Mouse (Mus musculus): ENCODE results near the gene Amer2. TPM values are rescaled to one million over a fixed set of nuclear protein-coding genes. Genes with fewer than 3 reads are reported as not detected.

Amer2 gene
- polyA plus RNA-seq, 1 experiment from 2014 or later = 0.34 TPM

- Histone ChIP-seq H3K9me3 (replicated peaks; ENCODE audit: control insufficient read depth, low read length) (no peaks in the 10 kb centered on the region), H3K9ac (ENCODE audit: low read depth, low read length) (no peak overlapping the region), H3K27me3 (ENCODE audit: control insufficient read depth, insufficient read depth, low read depth, low read length) (peaks cover 8% of the 10 kb centered on the region), H3K4me1 (ENCODE audit: control insufficient read depth, low read depth, low read length) (no peaks in the 10 kb centered on the region; the same call in 1 of the 2 replicates), H3K4me2 (ENCODE audit: low read depth, low read length) (no peak overlapping the region), H3K4me3 (ENCODE audit: low read depth, low read length) (no peak overlapping the region), H3K36me3 (ENCODE audit: control insufficient read depth, insufficient read depth) (no peaks in the 10 kb centered on the region), H3K27ac (ENCODE audit: low read length) (no peak overlapping the region)
- WGBS (ENCODE audit: insufficient replicate concordance) = 55% methylated on average over 7 of the region's 7 CpGs
- peak; percentile 20; the same call in 1 of the 2 replicates for ATAC-seq (ENCODE audit: low read depth)
These were observed 11.2 kb downstream of the Amer2 start for GRCm38 (mm10) chr14:60384269-60384668.

GRCm38 (mm10) chr14:60385079-60385643, 12.1 kb downstream of the Amer2 start:
- no peak overlapping the region for H3K9ac ChIP-seq (ENCODE audit: low read depth, low read length)
- no peaks in the 10 kb centered on the region for H3K36me3 ChIP-seq (ENCODE audit: control insufficient read depth, insufficient read depth)
- H3K4me2 ChIP-seq (ENCODE audit: low read depth, low read length) = no peak overlapping the region
- H3K4me1 ChIP-seq (ENCODE audit: control insufficient read depth, low read depth, low read length) = no peaks in the 10 kb centered on the region; the same call in 1 of the 2 replicates
- ATAC-seq (ENCODE audit: low read depth) = no peak
- no peaks in the 10 kb centered on the region for H3K9me3 ChIP-seq (replicated peaks; ENCODE audit: control insufficient read depth, low read length)
- H3K27me3 ChIP-seq (ENCODE audit: control insufficient read depth, insufficient read depth, low read depth, low read length) = no peaks in the 10 kb centered on the region
- no peak overlapping the region for H3K4me3 ChIP-seq (ENCODE audit: low read depth, low read length)
- no peak overlapping the region for H3K27ac ChIP-seq (ENCODE audit: low read length)
- 47% methylated on average over 6 of the region's 6 CpGs for WGBS (ENCODE audit: insufficient replicate concordance)

- no peaks in the 10 kb centered on the region for H3K36me3 ChIP-seq (ENCODE audit: control insufficient read depth, insufficient read depth)
- WGBS (ENCODE audit: insufficient replicate concordance) = 52% methylated on average over 6 of the region's 6 CpGs
- peak; percentile 72 for ATAC-seq (ENCODE audit: low read depth)
- no peak overlapping the region; the same call in none of the 2 replicates for H3K27ac ChIP-seq (ENCODE audit: low read length)
- H3K9me3 ChIP-seq (replicated peaks; ENCODE audit: control insufficient read depth, low read length) = no peaks in the 10 kb centered on the region
- no peaks in the 10 kb centered on the region for H3K27me3 ChIP-seq (ENCODE audit: control insufficient read depth, insufficient read depth, low read depth, low read length)
- H3K9ac ChIP-seq (ENCODE audit: low read depth, low read length) = no peak overlapping the region
- peak overlapping the region; percentile 20; the same call in 1 of the 2 replicates for H3K4me2 ChIP-seq (ENCODE audit: low read depth, low read length)
- peak overlapping the region; percentile 11; the same call in 1 of the 2 replicates for H3K4me3 ChIP-seq (ENCODE audit: low read depth, low read length)
- no peaks in the 10 kb centered on the region; the same call in 1 of the 2 replicates for H3K4me1 ChIP-seq (ENCODE audit: control insufficient read depth, low read depth, low read length)
These were observed 13.8 kb downstream of the Amer2 start for GRCm38 (mm10) chr14:60386591-60387501.

GRCm38 (mm10) chr14:60388332-60388731, 15.3 kb downstream of the Amer2 start:
- H3K36me3 ChIP-seq (ENCODE audit: control insufficient read depth, insufficient read depth) = no peaks in the 10 kb centered on the region
- H3K4me2 ChIP-seq (ENCODE audit: low read depth, low read length) = no peak overlapping the region
- 37% methylated on average over 2 of the region's 2 CpGs for WGBS (ENCODE audit: insufficient replicate concordance)
- H3K9me3 ChIP-seq (replicated peaks; ENCODE audit: control insufficient read depth, low read length) = no peaks in the 10 kb centered on the region
- no peaks in the 10 kb centered on the region for H3K27me3 ChIP-seq (ENCODE audit: control insufficient read depth, insufficient read depth, low read depth, low read length)
- H3K9ac ChIP-seq (ENCODE audit: low read depth, low read length) = no peak overlapping the region
- 0 out of 2 replicates have a peak overlapping the region, but pooled peaks have one; percentile 7 for H3K27ac ChIP-seq (ENCODE audit: low read length)
- no peak overlapping the region for H3K4me3 ChIP-seq (ENCODE audit: low read depth, low read length)
- peak; percentile 72 for ATAC-seq (ENCODE audit: low read depth)
- H3K4me1 ChIP-seq (ENCODE audit: control insufficient read depth, low read depth, low read length) = no peaks in the 10 kb centered on the region; the same call in 1 of the 2 replicates

GRCm38 (mm10) chr14:60392202-60392601, 19.1 kb downstream of the Amer2 start:
- no peaks in the 10 kb centered on the region for H3K27me3 ChIP-seq (ENCODE audit: control insufficient read depth, insufficient read depth, low read depth, low read length)
- no peak overlapping the region for H3K4me3 ChIP-seq (ENCODE audit: low read depth, low read length)
- no peaks in the 10 kb centered on the region; the same call in 1 of the 2 replicates for H3K4me1 ChIP-seq (ENCODE audit: control insufficient read depth, low read depth, low read length)
- no peak overlapping the region for H3K9ac ChIP-seq (ENCODE audit: low read depth, low read length)
- H3K36me3 ChIP-seq (ENCODE audit: control insufficient read depth, insufficient read depth) = no peaks in the 10 kb centered on the region
- H3K27ac ChIP-seq (ENCODE audit: low read length) = no peak overlapping the region
- 51% methylated on average over 2 of the region's 2 CpGs for WGBS (ENCODE audit: insufficient replicate concordance)
- no peak overlapping the region for H3K4me2 ChIP-seq (ENCODE audit: low read depth, low read length)
- ATAC-seq (ENCODE audit: low read depth) = no peak
- H3K9me3 ChIP-seq (replicated peaks; ENCODE audit: control insufficient read depth, low read length) = no peaks in the 10 kb centered on the region

GRCm38 (mm10) chr14:60397321-60397720, 24.3 kb downstream of the Amer2 start:
- ATAC-seq (ENCODE audit: low read depth) = no peak
- 63% methylated on average over 4 of the region's 4 CpGs for WGBS (ENCODE audit: insufficient replicate concordance)
- Histone ChIP-seq H3K9me3 (replicated peaks; ENCODE audit: control insufficient read depth, low read length) (no peaks in the 10 kb centered on the region), H3K27ac (ENCODE audit: low read length) (no peak overlapping the region), H3K4me2 (ENCODE audit: low read depth, low read length) (no peak overlapping the region), H3K4me1 (ENCODE audit: control insufficient read depth, low read depth, low read length) (no peaks in the 10 kb centered on the region; the same call in 1 of the 2 replicates), H3K9ac (ENCODE audit: low read depth, low read length) (no peak overlapping the region), H3K4me3 (ENCODE audit: low read depth, low read length) (no peak overlapping the region), H3K36me3 (ENCODE audit: control insufficient read depth, insufficient read depth) (no peaks in the 10 kb centered on the region), H3K27me3 (ENCODE audit: control insufficient read depth, insufficient read depth, low read depth, low read length) (no peaks in the 10 kb centered on the region)

GRCm38 (mm10) chr14:60398861-60399260, 25.8 kb downstream of the Amer2 start:
- H3K27ac ChIP-seq (ENCODE audit: low read length) = no peak overlapping the region
- no peak for ATAC-seq (ENCODE audit: low read depth)
- H3K36me3 ChIP-seq (ENCODE audit: control insufficient read depth, insufficient read depth) = no peaks in the 10 kb centered on the region
- H3K4me3 ChIP-seq (ENCODE audit: low read depth, low read length) = no peak overlapping the region
- no peaks in the 10 kb centered on the region for H3K27me3 ChIP-seq (ENCODE audit: control insufficient read depth, insufficient read depth, low read depth, low read length)
- H3K9ac ChIP-seq (ENCODE audit: low read depth, low read length) = no peak overlapping the region
- no peak overlapping the region for H3K4me2 ChIP-seq (ENCODE audit: low read depth, low read length)
- no peaks in the 10 kb centered on the region for H3K9me3 ChIP-seq (replicated peaks; ENCODE audit: control insufficient read depth, low read length)
- 50% methylated on average over 7 of the region's 7 CpGs for WGBS (ENCODE audit: insufficient replicate concordance)
- no peaks in the 10 kb centered on the region; the same call in 1 of the 2 replicates for H3K4me1 ChIP-seq (ENCODE audit: control insufficient read depth, low read depth, low read length)

GRCm38 (mm10) chr14:60403228-60403627, 30.2 kb downstream of the Amer2 start:
- Histone ChIP-seq H3K9me3 (replicated peaks; ENCODE audit: control insufficient read depth, low read length) (no peaks in the 10 kb centered on the region), H3K4me2 (ENCODE audit: low read depth, low read length) (no peak overlapping the region), H3K27ac (ENCODE audit: low read length) (no peak overlapping the region), H3K9ac (ENCODE audit: low read depth, low read length) (no peak overlapping the region), H3K27me3 (ENCODE audit: control insufficient read depth, insufficient read depth, low read depth, low read length) (no peaks in the 10 kb centered on the region), H3K4me1 (ENCODE audit: control insufficient read depth, low read depth, low read length) (no peaks in the 10 kb centered on the region; the same call in 1 of the 2 replicates), H3K4me3 (ENCODE audit: low read depth, low read length) (no peak overlapping the region), H3K36me3 (ENCODE audit: control insufficient read depth, insufficient read depth) (no peaks in the 10 kb centered on the region)
- no peak for ATAC-seq (ENCODE audit: low read depth)
- 51% methylated on average over 2 of the region's 2 CpGs for WGBS (ENCODE audit: insufficient replicate concordance)

- no peak for ATAC-seq (ENCODE audit: low read depth)
- Histone ChIP-seq H3K9me3 (replicated peaks; ENCODE audit: control insufficient read depth, low read length) (no peaks in the 10 kb centered on the region), H3K9ac (ENCODE audit: low read depth, low read length) (no peak overlapping the region), H3K4me3 (ENCODE audit: low read depth, low read length) (no peak overlapping the region), H3K27ac (ENCODE audit: low read length) (no peak overlapping the region), H3K36me3 (ENCODE audit: control insufficient read depth, insufficient read depth) (no peaks in the 10 kb centered on the region), H3K4me2 (ENCODE audit: low read depth, low read length) (no peak overlapping the region), H3K27me3 (ENCODE audit: control insufficient read depth, insufficient read depth, low read depth, low read length) (no peaks in the 10 kb centered on the region), H3K4me1 (ENCODE audit: control insufficient read depth, low read depth, low read length) (no peaks in the 10 kb centered on the region)
- 75% methylated on average over 2 of the region's 2 CpGs for WGBS (ENCODE audit: insufficient replicate concordance)
These were observed 32.8 kb downstream of the Amer2 start for GRCm38 (mm10) chr14:60405829-60406228.

Measured in liver, embryonic 16.5 days (tissue).